Comparison of ENCODE assay signal across 8 mouse cellular contexts in genomic region chr11:95853684-95854083, GRCm38 (mm10). TPM values are rescaled to one million over a fixed set of nuclear protein-coding genes. Genes with fewer than 3 reads are reported as not detected.
DNase-seq lines count a peak whose midpoint lies in the region; ATAC-seq and TF ChIP-seq lines count a peak whose summit lies in the region.

No protein-coding gene starts in this region.

- H3K4me1 ChIP-seq in heart, embryonic 11.5 days (ENCODE audit: control insufficient read depth, insufficient read depth, low read length): 0 out of 2 replicates have a peak, but pooled peaks cover 3% of the 10 kb centered on the region
- no peaks in the 10 kb centered on the region for H3K4me1 ChIP-seq in cortical plate, adult 2 months (ENCODE audit: control insufficient read depth, insufficient read depth, low read length)
- H3K4me1 ChIP-seq in small intestine, adult 2 months (ENCODE audit: control insufficient read depth, insufficient read depth, insufficient read length, low read length): no peaks in the 10 kb centered on the region

- no peak overlapping the region for H3K4me3 ChIP-seq in heart, embryonic 11.5 days (ENCODE audit: low read depth, low read length)
- H3K4me3 ChIP-seq in cortical plate, adult 2 months (ENCODE audit: insufficient read depth, low read length): no peak overlapping the region
- H3K4me3 ChIP-seq in small intestine, adult 2 months (ENCODE audit: low read depth, low read length): no peak overlapping the region

- no peak overlapping the region for H3K27ac ChIP-seq in heart, embryonic 11.5 days (ENCODE audit: low read depth, low read length)
- H3K27ac ChIP-seq in cortical plate, adult 2 months (ENCODE audit: insufficient read depth, low read length): no peak overlapping the region
- no peak overlapping the region for H3K27ac ChIP-seq in small intestine, adult 2 months (ENCODE audit: insufficient read depth, low read depth, low read length)

- no peak overlapping the region for H3K4me2 ChIP-seq in heart, embryonic 11.5 days

- WGBS in heart, embryonic 11.5 days (ENCODE audit: insufficient replicate concordance): 47% methylated on average over 5 of the region's 5 CpGs
- WGBS in small intestine, adult 2 months: 32% methylated on average over 5 of the region's 5 CpGs

- TF ChIP-seq CTCF in cortical plate, adult 2 months (IDR thresholded peaks at IDR 0.05; ENCODE audit: extremely low read depth, insufficient read depth, low read length): peak; percentile 63
- peak; percentile 85; the same call in 1 of the 2 replicates for TF ChIP-seq CTCF in small intestine, adult 2 months (IDR thresholded peaks at IDR 0.05; ENCODE audit: extremely low read depth, insufficient read length, insufficient replicate concordance, low read depth, low read length)

- no peaks in the 10 kb centered on the region for H3K36me3 ChIP-seq in heart, embryonic 11.5 days (ENCODE audit: control insufficient read depth, insufficient read depth, low read length)
- H3K36me3 ChIP-seq in small intestine, adult 2 months (ENCODE audit: control insufficient read depth, insufficient read depth, low read length): no peaks in the 10 kb centered on the region

- no peak for TF ChIP-seq POLR2A in cortical plate, adult 2 months (IDR thresholded peaks at IDR 0.05; ENCODE audit: extremely low read depth, insufficient read depth, low read length)
- no peak for TF ChIP-seq POLR2A in small intestine, adult 2 months (IDR thresholded peaks at IDR 0.05; ENCODE audit: low read depth, low read length)

- H3K27me3 ChIP-seq in heart, embryonic 11.5 days (ENCODE audit: control insufficient read depth, insufficient read depth, low read length): no peaks in the 10 kb centered on the region
- H3K27me3 ChIP-seq in small intestine, adult 2 months (ENCODE audit: control insufficient read depth, insufficient read depth, low read length): no peaks in the 10 kb centered on the region

- H3K9me3 ChIP-seq in heart, embryonic 11.5 days (replicated peaks; ENCODE audit: control insufficient read depth, low read length): no peaks in the 10 kb centered on the region

- no peak overlapping the region for H3K9ac ChIP-seq in heart, embryonic 11.5 days (ENCODE audit: low read depth, low read length)

- peak; percentile 76 to 80 for DNase-seq in heart, adult 18-20 months
- DNase-seq in urinary bladder, postnatal 36 days (ENCODE audit: low spot score in 2 of 2): peak; percentile 35 to 70
- DNase-seq in urinary bladder, postnatal 10 days (ENCODE audit: low spot score): no peak
- peak; percentile 81 to 85 for DNase-seq in kidney, postnatal 4 days
- no peak for DNase-seq in frontal cortex, postnatal 36 days (ENCODE audit: low spot score in 2 of 2)

- ATAC-seq in heart, embryonic 11.5 days (replicated peaks; ENCODE audit: insufficient number of reproducible peaks, low FRiP score, low TSS enrichment): no peak

RNA-seq across cellular contexts. Expression of gene Abi3, which starts 11.4 kb away (rescaled TPM):
- total RNA-seq in heart, adult 18-20 months (2021): 1 to 10 TPM; 9.2 to 9.9 TPM
- 11.5 and 21.1 TPM in 2 replicates for polyA plus RNA-seq in heart, embryonic 11.5 days (2014; fragmentation: Nextera tagmentation; extraction: Ambion mirVana)
- 9.6 and 11.8 TPM in 2 replicates for polyA plus RNA-seq in cortical plate, adult 2 months (2012; rRNA removed)
- 34.0 and 73.5 TPM in 2 replicates for polyA plus RNA-seq in small intestine, adult 2 months (2012; rRNA removed)

RNA-seq across cellular contexts. Expression of gene Gngt2, which starts 16.7 kb away (rescaled TPM):
- 10 to 100 TPM; 19.2 to 22.1 TPM for total RNA-seq in heart, adult 18-20 months (2021)
- polyA plus RNA-seq in heart, embryonic 11.5 days (2014; fragmentation: Nextera tagmentation; extraction: Ambion mirVana): 43.1 and 44.6 TPM in 2 replicates
- polyA plus RNA-seq in cortical plate, adult 2 months (2012; rRNA removed): 9.4 and 11.0 TPM in 2 replicates
- 2.1 and 4.7 TPM in 2 replicates for polyA plus RNA-seq in small intestine, adult 2 months (2012; rRNA removed)

RNA-seq across cellular contexts. Expression of gene Phospho1, which starts 29.4 kb away (rescaled TPM):
- total RNA-seq in heart, adult 18-20 months (2021): 100 to 1,000 TPM; 165 to 174 TPM
- 1.1 TPM in 1 of 2 replicates, not detected in the other for polyA plus RNA-seq in heart, embryonic 11.5 days (2014; fragmentation: Nextera tagmentation; extraction: Ambion mirVana)
- polyA plus RNA-seq in cortical plate, adult 2 months (2012; rRNA removed): 72.8 and 74.3 TPM in 2 replicates
- 236 and 278 TPM in 2 replicates for polyA plus RNA-seq in small intestine, adult 2 months (2012; rRNA removed)

Comparison
In these comparisons a context has a peak if more than half of its experiments do, and no peak if none do; other contexts are left out.
1. DNase-seq: peak in heart, adult 18-20 months (2 of 2), urinary bladder, postnatal 36 days (2 of 2) and kidney, postnatal 4 days (2 of 2); none in urinary bladder, postnatal 10 days (single experiment) and frontal cortex, postnatal 36 days (0 of 2).
2. RNA of gene Phospho1, which starts 29.4 kb away (polyA plus RNA-seq): 236 to 278 TPM in small intestine, adult 2 months and 72.8 to 74.3 TPM in cortical plate, adult 2 months; 1.1 TPM in heart, embryonic 11.5 days; every median in the first group is over 10 times any median in the second.